Mouse (Mus musculus): ENCODE measurements around the gene Gm44502. TPM values are rescaled to one million over a fixed set of nuclear protein-coding genes. Genes with fewer than 3 reads are reported as not detected.

Gene Gm44502
- polyA plus RNA-seq (2017; shearing (Covaris generic)), result not detected

GRCm38 (mm10) chr15:89429352-89430221 is at the start of gene Gm44502, which contains the start of the genes C730034F03Rik and Chkb:
Gm44502 (minus strand) TSS chr15:89429696.
C730034F03Rik (plus strand) TSS chr15:89429589.
Chkb (minus strand) TSS chr15:89429908.

DNA sequence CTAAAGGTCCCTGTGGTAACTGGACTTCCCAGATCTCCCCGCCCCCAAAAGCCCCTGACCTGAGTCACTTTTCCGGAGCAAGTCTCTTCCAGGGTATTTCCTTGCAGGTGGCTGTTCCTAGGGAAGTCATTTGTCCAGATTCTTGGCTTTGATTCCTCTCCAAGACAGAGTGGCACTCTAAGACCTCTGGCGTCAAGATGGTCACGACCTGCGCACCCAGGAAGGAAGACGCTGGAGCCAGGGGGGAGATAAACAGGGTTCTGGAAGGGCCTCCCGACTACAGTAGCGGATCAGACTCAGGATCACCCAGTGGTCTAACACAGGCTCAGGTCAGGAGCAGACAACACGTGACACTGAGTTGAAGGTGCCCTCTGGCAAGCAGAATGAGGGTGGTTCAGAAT is 47.6 kb upstream of the Gm44502 start, which contains the start of gene Arsa:
Gene Arsa, minus strand, starts transcription at position 335 of the 401 bp plus-strand sequence.

DNA sequence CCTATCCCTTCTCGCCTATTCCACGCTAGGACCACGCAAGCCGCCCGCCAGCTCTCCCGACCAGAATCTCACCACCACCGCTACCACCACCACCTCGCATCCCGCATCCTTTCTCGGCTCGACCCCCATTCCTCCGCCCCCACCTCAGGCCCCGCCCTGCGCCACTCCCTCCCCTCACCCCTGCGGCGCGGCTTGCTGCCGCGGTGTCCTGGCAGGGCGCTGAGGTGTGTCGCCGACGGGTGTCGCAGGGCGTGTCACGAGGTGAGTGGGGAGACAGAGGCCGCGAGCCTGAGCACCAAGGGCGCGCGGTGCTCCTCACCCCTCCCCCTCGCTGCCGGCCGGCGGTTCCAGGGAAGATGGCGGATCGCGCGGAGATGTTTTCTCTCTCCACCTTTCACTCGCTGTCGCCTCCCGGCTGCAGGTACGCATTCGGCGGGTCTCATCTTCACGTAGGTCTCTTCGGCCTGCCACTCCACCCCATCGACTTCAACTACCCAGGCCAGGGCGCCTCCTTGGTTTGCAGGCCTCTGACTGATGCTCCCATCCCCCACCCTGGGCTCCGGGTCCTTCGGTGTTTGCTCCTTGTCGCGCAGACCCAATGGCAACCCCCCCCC is 24.5 kb upstream of the Gm44502 start, which contains the start of gene Mapk8ip2:
Gene Mapk8ip2, plus strand, starts transcription at position 49 of the 614 bp plus-strand sequence.

DNA sequence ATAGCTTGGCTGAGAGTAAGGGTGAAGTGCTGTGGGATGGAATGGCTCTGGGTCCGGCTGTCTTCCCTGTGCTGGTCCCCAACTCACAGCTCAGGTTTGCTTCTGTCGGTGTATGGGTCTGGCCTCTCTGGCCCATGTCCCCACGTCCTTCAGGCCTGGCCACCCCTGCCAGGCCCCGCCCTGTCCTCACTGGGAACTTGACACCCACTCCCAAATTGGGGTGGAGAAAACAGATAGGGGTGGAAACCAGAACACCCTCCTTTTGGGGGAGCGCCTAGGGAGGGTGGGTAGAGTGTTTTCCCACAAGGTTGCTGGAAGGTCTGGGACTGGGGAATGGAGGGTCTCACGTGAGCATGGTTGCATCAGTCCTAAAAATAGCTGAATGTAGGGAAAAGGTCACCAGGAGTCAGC is 3.8 kb downstream of the Gm44502 start, which contains the start of gene Cpt1b:
Gene Cpt1b, minus strand, starts transcription at position 153 of the 411 bp plus-strand sequence.

DNA sequence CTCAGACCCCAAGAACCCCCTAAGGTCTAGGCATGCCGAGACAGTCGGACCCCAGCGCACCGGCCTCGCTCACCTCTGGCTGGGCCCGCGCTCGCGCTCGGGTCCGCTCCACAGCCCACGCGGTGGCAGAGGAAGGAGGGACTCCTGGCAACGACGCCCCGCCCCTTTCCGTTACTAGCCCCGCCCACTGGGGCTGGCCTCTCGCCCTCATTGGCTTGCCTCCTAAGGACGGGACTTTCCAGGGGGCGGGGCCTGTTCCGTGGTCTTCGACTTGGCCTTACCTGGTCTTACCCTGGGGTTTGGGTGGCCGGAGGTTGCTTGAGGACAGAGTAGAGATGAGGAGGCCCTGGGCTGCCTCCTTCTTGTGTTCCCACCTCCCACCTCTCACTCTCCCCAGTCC is 19.4 kb downstream of the Gm44502 start, which contains the start of gene Syce3:
Gene Syce3, minus strand, starts transcription at position 386 of the 400 bp plus-strand sequence.

GRCm38 (mm10) chr15:89384617-89385016 is 44.9 kb downstream of the Gm44502 start, which contains the start of gene Klhdc7b:
Klhdc7b (plus strand) TSS chr15:89384917.

DNA sequence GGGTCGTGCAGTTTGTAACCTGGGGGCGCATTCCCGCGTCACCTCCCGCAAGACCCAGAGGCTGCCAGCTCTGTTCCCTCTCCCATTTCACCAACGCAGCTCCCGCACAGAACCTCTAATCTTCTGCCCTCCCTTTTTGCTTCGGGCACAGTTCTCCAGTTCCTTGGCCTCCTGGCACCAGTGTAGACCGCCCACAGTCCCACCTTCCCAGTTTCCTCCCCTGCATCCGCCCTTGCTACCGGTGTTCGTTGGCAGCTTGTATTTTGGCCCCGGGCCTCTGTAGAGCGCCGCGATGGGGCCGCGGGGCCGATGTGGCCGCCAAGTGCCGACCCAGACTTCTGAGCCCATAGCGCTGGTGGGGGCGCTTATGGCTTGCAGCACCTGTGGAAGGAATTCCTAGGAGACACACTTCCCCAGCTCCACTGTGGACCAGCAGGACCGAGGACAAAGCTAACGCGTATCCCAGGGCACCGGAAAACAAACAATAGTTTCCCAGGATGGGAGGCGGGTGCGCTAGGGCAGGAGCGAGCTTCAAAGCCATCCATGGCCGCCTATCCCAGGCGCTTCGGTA is 50.6 kb downstream of the Gm44502 start, which contains the start of gene Odf3b:
Gene Odf3b, minus strand, starts transcription at position 452 of the 571 bp plus-strand sequence.

GRCm38 (mm10) chr15:89376957-89377356 is 52.5 kb downstream of the Gm44502 start, which contains the start of gene Tymp:
Tymp (minus strand) TSS chr15:89377039.

DNA sequence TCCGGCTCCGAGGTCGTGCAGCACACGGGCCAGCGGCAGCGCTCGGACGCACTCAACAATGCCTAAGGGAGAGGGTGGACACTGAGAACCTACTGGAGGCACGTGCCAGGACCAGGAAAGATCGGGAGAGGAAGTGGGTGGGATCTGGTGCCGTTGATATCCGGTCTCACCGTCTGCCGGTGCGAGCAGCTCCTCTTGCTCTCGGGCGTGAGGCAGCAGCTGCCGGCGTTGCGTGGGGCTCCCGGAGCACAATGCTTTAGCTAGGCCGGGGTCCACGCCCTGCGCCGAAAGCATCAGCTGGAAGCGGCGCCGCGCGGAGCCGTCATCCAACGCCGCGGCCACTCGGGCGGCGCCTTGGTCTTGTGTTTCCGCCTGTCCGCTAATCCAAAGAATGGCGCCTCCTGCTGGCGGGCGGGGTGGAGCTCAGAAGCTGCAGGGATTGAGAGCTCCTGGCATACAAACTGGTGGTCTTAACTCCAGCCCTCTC is 55.7 kb downstream of the Gm44502 start, which contains the start of gene Sco2:
Gene Sco2, minus strand, starts transcription at position 85 of the 487 bp plus-strand sequence.

Other genes starting within 250 kb of the Gm44502 start
- 4.8 TPM for gene Plxnb2, start 248.9 kb downstream of the Gm44502 start, polyA plus RNA-seq (2017; shearing (Covaris generic))
- 49.0 TPM for gene Dennd6b, start 233.2 kb downstream of the Gm44502 start, polyA plus RNA-seq (2017; shearing (Covaris generic))
- 20.3 TPM for gene Ppp6r2, start 218.1 kb downstream of the Gm44502 start, polyA plus RNA-seq (2017; shearing (Covaris generic))
- 226 TPM for gene Sbf1, start 114.4 kb downstream of the Gm44502 start, polyA plus RNA-seq (2017; shearing (Covaris generic))
- gene Adm2, start 107.0 kb downstream of the Gm44502 start, polyA plus RNA-seq (2017; shearing (Covaris generic)), result not detected
- gene Miox, start 95.3 kb downstream of the Gm44502 start, polyA plus RNA-seq (2017; shearing (Covaris generic)), result not detected
- 61.9 TPM for gene Lmf2, start 74.0 kb downstream of the Gm44502 start, polyA plus RNA-seq (2017; shearing (Covaris generic))
- gene Ncaph2, start 74.0 kb downstream of the Gm44502 start, polyA plus RNA-seq (2017; shearing (Covaris generic)), result 177 TPM
- 13.1 TPM for gene Sco2, start 55.9 kb downstream of the Gm44502 start, polyA plus RNA-seq (2017; shearing (Covaris generic))
- gene Tymp, start 52.7 kb downstream of the Gm44502 start, polyA plus RNA-seq (2017; shearing (Covaris generic)), result 2.2 TPM
- 1.4 TPM for gene Odf3b, start 50.4 kb downstream of the Gm44502 start, polyA plus RNA-seq (2017; shearing (Covaris generic))
- gene Klhdc7b, start 44.8 kb downstream of the Gm44502 start, polyA plus RNA-seq (2017; shearing (Covaris generic)), result 0.08 TPM
- not detected for gene Syce3, start 19.2 kb downstream of the Gm44502 start, polyA plus RNA-seq (2017; shearing (Covaris generic))
- 0.36 TPM for gene Cpt1b, start 3.8 kb downstream of the Gm44502 start, polyA plus RNA-seq (2017; shearing (Covaris generic))
- 6.5 TPM for gene C730034F03Rik, start 107 bp downstream of the Gm44502 start, polyA plus RNA-seq (2017; shearing (Covaris generic))
- 119 TPM for gene Chkb, start 212 bp upstream of the Gm44502 start, polyA plus RNA-seq (2017; shearing (Covaris generic))
- 0.19 TPM for gene Mapk8ip2, start 24.2 kb upstream of the Gm44502 start, polyA plus RNA-seq (2017; shearing (Covaris generic))
- gene Arsa, start 47.7 kb upstream of the Gm44502 start, polyA plus RNA-seq (2017; shearing (Covaris generic)), result 23.2 TPM
- not detected for gene Shank3, start 69.9 kb upstream of the Gm44502 start, polyA plus RNA-seq (2017; shearing (Covaris generic))
- not detected for gene Acr, start 138.6 kb upstream of the Gm44502 start, polyA plus RNA-seq (2017; shearing (Covaris generic))
- 1.9 TPM for gene Rabl2, start 162.2 kb upstream of the Gm44502 start, polyA plus RNA-seq (2017; shearing (Covaris generic))

Data from CD4-positive, CD25-positive, alpha-beta regulatory T cell (primary cell).